Mouse (Mus musculus) embryo, embryonic 10.5 days (tissue): Measurements from ENCODE around the gene Zfp119a.
A peak's percentile ranks its signal among the peaks of the same experiment; 100 is the strongest.

Experiments used
- DNase-seq: peaks from one replicate; pipeline ENCODE4 v3.0.0-alpha.2; 2015; ENCODE audit warnings: low spot score

Zfp119a gene

DNA sequence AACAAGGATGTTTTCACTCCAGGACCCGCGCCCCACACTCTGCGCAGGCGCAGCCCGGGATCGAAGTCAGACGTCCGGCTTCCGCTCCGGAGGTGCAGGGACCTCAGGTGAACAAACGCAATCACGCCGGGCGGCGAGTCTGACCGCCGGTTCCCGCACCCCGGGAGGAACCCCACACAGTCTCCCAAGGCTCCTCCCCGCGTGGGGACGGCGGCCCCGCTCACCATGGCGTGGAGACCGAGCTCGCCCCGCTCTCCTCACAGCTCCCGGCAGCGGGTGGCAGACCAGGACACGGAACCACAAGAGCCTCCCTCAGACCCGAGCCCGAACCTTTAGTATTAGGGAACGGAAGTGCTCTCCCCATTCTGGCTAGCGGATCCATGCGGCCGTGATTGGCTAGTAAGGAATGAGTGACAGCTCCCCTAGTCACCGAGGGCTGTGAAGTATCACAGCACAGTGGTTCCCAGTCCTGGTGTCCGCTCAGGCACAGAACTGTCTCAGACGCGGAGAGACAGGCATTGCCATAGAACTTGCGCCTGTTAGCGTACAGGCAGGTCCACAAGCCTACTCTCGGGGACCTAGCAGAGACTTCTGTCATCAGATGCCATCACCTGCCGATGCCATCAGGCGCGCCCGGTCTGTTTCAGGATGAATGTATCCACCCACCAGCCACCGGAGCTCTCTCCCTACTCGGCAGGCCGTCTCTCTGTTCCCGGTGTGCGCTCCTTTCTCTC lies at the start of gene Zfp119a:
Gene Zfp119a (minus strand): TSS at position 295 of the 734 bp plus-strand sequence.
- peak; percentile 92 for DNase-seq

DNA sequence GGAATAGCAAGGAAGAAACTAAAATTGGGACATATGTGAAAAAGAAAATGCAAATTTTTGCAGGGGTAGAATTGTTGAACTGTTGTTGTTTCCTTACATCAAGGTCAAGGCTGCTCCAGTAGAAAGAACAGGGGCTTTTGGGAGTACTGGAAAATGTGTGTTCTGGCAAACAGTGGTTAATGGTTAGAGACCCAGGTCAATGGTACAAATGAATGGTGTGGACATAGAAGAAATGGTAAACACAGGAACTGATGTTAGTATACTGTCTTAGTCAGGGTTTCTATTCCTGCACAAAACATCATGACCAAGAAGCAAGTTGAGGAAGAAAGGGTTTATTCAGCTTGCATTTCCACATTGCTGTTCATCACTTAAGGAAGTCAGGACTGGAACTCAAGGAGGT lies 27.9 kb upstream of the Zfp119a start:
- no peak for DNase-seq

DNA sequence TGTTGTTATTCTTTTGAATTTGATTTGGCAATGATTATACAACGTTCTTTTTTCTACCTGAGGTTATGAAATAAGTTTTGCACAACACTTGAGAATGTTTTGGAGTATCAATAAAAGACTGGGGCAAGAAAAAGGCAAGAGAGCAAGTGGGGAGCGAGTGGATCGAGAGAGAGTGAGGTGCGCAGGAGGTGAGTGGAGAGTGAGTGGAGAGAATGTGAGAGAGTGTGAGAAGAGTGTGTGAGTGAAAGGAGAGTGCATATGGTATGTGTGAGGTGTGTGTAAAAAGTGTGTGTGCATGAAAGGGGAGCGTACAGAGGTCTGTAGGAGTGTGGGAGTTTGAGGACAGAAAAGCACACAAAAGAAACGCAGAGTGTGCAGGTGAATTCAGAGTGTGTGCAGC lies 25.4 kb upstream of the Zfp119a start:
- no peak for DNase-seq

DNA sequence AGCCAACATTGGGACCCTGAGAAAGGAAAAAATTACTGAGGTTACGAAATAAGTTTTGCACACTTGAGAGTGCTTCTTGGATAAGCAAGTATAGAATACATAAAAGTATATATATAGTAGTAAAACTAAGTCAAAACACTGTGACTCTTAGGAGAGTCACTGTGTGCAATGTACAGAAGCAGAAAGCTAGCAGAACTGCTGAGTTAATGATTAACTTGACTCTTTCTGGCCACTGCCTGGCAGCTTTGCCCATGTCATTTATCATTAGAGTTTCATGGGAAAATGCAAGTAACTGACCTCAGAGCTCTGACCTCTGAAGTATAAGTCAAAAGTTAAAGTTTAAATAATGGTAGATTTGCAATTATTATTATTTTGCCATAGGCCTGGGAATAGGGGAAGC lies 25.0 kb upstream of the Zfp119a start:
- no peak for DNase-seq

DNA sequence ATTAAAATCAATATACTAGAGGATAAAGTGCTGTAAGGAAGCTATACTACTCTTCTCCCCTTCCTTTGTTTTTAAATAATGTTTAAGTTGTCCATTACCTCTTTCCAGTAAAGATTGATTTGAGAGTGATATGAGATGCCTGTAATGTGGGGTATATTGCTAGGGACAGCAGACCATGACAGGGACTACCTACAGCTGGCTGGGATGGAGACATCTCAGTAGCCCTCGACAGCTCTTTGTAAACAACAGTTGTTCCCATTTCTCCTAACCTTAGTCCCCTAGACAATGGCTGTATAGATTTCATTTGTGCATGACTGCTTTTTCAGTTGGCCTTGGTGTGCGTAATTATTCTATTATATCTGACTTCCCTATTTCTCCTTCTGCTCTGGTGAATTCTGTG lies 24.4 kb upstream of the Zfp119a start:
- DNase-seq: no peak

DNA sequence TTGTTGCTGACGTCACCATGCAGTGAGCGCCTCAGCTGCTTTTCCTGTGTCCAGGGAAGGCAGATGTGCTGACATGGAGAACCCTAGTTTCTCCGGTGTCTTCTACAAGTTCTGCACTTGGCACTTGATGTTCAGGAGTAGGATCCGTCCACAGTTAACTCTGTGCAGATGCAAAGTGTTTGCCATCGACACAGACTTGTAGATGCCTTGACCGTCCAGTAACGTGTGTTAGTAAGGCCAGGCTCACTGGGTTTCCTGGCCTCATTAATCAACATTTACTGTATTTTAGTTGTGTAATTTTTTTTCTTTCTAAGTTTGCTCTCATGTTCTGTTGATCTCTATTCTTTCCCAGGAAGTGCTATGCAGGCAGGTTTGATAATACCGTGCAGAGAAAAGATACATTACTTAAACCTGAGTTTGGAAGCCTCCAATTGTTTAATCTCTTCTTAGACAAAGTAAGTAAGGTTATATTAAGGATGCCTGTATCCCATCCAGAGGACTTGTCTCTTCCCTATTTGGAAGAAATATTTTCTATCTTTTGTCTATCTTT lies 13.8 kb upstream of the Zfp119a start:
- peak; percentile 6 for DNase-seq

DNA sequence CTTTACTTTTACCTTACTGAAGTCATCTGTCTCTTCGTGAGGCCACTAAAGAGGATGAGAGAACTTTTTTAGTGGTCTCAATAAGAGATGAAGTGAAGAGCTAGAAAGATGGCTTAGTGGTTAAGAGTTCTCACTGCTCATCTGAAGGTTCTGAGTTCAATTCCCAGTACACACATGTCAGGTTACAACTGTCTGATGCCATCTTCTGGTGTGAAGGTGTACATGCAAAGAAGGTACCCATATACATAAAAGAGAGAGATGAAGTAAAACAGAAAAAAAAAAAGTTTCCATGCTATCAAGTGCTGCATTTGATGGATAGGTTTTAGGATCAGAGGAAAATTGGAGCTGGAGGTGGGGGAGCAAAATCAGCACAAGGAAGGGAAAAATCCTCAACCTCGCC lies 6.2 kb upstream of the Zfp119a start:
- DNase-seq: no peak

DNA sequence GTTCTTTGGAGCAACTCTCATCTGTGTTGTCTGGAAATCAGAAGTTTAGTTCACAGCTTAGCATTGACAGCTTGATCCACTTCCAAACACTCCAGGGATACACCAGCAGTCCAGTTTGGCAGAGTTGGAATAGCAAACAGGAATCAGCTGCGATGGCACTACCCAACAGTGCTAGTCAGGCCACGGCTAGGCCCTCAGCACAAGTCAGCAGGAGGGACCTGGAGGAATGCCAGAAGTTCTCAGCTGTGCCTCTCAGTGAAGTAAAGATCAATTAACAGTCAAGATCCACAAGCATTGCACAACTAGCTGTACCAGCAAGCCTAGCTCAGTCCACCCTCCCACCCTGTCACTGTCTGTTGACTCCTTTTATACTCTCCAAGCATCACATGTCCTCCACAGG lies 4.9 kb upstream of the Zfp119a start:
- DNase-seq: no peak

DNA sequence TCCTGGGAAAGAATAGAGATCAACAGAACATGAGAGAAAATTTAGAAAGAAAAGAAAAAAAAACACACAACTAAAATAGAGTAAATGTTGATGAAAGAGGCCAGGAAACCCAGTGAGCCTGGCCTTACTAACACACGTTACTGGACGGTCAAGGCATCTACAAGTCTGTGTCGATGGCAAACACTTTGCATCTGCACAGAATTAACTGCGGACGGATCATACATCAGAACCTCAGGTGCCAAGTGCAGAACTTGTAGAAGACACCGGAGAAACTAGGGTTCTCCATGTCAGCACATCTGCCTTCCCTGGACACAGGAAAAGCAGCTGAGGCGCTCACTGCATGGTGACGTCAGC lies 471 bp downstream of the Zfp119a start:
- peak; percentile 41 for DNase-seq

DNA sequence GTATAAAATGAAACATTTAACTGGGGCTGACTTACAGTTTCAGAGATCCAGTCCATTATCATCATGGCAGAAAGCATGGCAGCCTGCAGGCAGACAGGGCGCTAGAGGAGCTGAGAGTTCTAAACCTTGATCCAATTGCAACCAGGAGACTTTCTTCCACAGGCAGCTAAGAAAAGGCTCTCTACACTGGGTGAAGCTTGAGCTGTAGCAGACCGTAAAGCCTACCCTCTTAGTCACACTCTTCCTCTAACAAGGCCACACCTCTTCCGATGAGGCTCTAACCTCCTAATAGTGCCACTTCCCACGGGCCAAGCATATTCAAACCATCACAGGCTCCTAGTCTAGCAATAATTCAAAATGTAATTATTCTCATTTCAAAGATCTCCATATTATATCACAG lies 1.5 kb downstream of the Zfp119a start:
- no peak for DNase-seq

DNA sequence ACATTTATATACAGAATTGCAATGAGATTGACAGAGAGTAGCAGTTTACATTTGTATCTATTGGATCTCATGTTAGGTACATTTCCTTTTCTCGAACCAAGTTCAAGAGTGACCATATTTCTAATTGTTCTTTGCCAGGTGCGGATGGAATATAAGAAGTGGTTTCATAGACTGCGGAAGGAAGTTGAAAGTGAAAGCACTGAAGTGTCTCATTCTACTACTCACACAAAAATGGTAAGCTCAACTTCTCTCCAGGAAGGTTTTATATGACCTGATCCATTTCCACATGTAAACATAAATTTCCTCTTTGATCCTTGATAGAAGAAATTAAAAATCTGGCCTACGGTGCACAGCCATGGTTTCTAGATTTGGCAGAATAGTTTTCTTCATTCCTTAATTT lies 35.7 kb downstream of the Zfp119a start:
- DNase-seq: no peak

DNA sequence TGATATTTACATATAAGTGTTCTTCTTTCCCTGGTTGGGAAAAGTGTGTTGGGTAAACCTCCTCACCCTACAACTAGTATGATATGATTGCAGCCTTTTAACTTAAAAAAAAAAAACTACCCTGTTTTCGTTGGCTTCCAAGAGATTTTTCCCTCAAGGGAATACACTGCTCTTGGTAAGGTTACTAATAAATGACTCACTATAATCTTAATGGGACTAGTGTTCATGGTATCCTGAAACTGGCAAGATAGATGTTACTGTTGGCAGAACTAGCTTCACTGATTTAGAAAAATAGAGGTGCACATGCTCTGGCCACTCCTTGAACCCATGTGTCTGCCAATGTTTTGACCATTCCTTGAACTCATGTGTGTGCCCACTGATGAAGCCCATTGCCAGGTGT lies 57.2 kb downstream of the Zfp119a start:
- DNase-seq: no peak

DNA sequence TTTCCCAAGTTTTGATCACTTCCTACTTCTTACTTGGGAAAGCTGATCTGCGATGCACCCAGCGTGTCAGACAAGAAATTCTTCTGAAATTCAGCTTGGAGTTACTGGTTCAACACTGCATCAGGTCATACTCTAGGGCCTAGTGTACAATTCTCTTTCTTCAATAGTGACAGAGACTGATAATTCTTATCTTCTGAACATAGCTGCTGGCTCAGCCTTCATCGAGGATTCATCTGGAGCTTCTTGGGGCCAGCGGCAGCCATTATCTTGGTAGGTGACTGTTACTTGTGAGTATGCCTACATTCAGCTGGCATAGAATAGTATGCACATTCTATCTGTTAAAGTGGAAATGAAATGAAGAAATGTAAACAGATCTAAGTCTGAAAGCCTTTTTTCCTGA lies 61.9 kb downstream of the Zfp119a start:
- DNase-seq: no peak
